Mouse (Mus musculus) embryonic stem cell, embryonic (primary cell): Measurements from ENCODE around the gene Adamts20.

ENCODE experiments used
- CTCF ChIA-PET, 4 experiments: fragments of 300-600 bp in 2 of 4; fragments of 350-600 bp in 2 of 4; sonication (Branson Sonifier 250); formaldehyde crosslinking; loops; one replicate each; lab custom pipeline; 2022; ENCODE audit warnings: inconsistent platforms in 2 of 4; lab: Charles Lee
- POLR2A ChIA-PET, 4 experiments: fragments of 300-600 bp in 2 of 4; fragments of 350-600 bp in 2 of 4; sonication (Branson Sonifier 250); formaldehyde crosslinking; loops; one replicate each; lab custom pipeline; 2022; ENCODE audit warnings: antibody characterized with exemption in 4 of 4, inconsistent platforms in 1 of 4; lab: Charles Lee

The Adamts20 gene

GRCm38 (mm10) chr15:94457636-94458390, 7.4 kb downstream of the Adamts20 start:
- ChIA-PET POLR2A (no interaction called here), CTCF (no interaction called here)

DNA sequence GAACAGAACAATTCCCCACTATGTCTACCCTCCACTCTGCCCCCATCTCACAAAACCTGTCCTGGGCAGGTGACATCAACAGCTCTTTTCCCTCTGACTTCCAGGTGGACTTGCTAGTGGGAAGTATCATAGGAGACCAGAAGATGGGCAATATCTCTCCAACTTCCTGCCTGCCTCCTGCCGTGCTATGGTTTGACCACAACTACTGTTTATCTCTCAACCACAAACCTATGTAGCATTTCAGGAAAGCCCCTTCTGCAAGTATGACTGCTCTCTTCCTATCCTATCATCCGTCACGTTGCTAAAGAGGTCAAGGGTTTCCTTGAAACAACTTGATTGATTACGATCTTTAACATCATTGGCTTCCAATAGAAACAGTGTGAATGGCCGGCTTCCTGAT, 12.4 kb downstream of the Adamts20 start:
- CTCF ChIA-PET, result interaction anchor here in 2 of 4 experiments (0.6 kb wide), 2 partner anchors 120 to 344 kb away, joined by 3 read pairs; no protein-coding TSS in a partner anchor

GRCm38 (mm10) chr15:94451600-94451999, 13.6 kb downstream of the Adamts20 start:
- ChIA-PET POLR2A (no interaction called here), CTCF (interaction anchor here in 1 of 4 experiments (0.7 kb wide), 1 partner anchor 279 kb away, joined by 4 read pairs; no protein-coding TSS in a partner anchor)

More for the DNA sequence above, 12.4 kb downstream of the Adamts20 start:
- POLR2A ChIA-PET, result no interaction called here

- ChIA-PET CTCF (no interaction called here), POLR2A (interaction anchor here in 1 of 4 experiments (0.7 kb wide), 1 partner anchor 22 kb away, joined by 5 read pairs; no protein-coding TSS in a partner anchor)
These were observed 20.6 kb downstream of the Adamts20 start for GRCm38 (mm10) chr15:94444437-94445136.

- ChIA-PET CTCF (no interaction called here), POLR2A (no interaction called here)
These were observed 21.2 kb downstream of the Adamts20 start for GRCm38 (mm10) chr15:94444043-94444436.

DNA sequence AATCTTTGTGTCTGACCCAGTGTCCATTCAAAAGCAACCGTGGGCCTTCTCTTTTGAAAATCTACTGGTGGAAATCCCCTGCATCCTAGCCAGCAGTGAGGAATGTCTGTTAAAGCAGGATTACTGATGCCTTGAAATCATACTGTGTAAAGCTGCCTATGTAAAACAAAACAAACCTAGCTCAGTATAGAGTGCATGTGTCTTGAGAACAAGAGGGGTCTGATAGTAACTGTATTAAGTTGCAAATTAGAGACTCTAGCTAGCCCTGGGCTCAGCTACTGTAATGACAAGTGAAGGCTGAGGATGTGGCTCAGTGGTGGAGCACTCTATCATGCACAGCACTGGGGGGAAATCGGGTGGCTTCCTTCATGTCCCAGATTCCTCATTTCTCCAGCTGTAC, 22.2 kb downstream of the Adamts20 start:
- POLR2A ChIA-PET, result no interaction called here
- CTCF ChIA-PET, result no interaction called here

DNA sequence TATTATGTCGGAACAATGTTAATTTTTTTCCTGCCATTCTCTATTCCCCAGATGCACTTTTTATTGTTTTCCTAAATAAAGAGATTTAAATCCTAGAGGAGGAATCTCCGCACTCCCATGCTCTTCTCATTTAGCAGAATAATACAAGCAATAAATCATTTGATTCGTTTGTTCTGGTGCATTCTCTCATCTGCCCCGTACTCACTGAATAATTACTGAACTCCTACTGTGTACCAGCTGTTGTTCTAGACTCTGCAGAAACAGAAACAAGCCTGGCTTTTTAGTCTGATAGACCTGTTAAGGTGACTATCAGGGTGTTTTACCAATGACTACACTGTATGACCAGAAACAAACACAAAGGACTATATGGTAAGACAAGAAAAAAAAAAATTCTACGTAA, 29.7 kb downstream of the Adamts20 start:
- POLR2A ChIA-PET, result no interaction called here
- CTCF ChIA-PET, result no interaction called here

- POLR2A ChIA-PET, result interaction anchor here in 1 of 4 experiments (1.0 kb wide), 1 partner anchor 11 kb away, joined by 3 read pairs; no protein-coding TSS in a partner anchor
- CTCF ChIA-PET, result interaction anchor here in 1 of 4 experiments (1.1 kb wide), 1 partner anchor 360 kb away, joined by 3 read pairs; no protein-coding TSS in a partner anchor
These were observed 34.4 kb downstream of the Adamts20 start for GRCm38 (mm10) chr15:94430681-94431405.

- ChIA-PET CTCF (no interaction called here), POLR2A (interaction anchor here in 1 of 4 experiments (0.7 kb wide), 1 partner anchor 162 kb away, joined by 3 read pairs; no protein-coding TSS in a partner anchor)
These were observed 36.5 kb downstream of the Adamts20 start for GRCm38 (mm10) chr15:94428726-94429125.

- ChIA-PET CTCF (no interaction called here), POLR2A (no interaction called here)
These were observed 37.6 kb downstream of the Adamts20 start for GRCm38 (mm10) chr15:94427482-94428214.

GRCm38 (mm10) chr15:94420526-94420925, 44.7 kb downstream of the Adamts20 start:
- CTCF ChIA-PET, result no interaction called here

DNA sequence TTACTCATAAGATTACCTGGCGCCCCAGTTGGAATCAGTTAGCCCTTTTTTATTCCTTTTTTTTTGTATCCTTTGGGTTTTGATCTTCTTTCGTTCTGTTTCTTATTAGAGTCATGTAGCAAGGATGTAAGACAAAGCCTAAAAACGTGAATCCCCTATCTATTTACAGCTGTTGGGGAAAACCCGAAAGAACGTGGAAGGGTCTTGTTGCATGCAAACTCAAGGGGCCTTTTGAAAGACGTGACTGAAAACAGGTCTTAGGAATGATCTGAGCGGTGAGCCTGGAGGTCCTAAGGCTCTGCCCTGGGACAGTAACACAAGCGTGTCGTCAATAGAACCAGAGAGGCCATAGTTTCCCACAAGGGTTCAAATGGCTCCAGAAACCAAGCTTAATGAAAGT, 46.1 kb downstream of the Adamts20 start:
- ChIA-PET POLR2A (no interaction called here), CTCF (no interaction called here)

More at GRCm38 (mm10) chr15:94420526-94420925, 44.7 kb downstream of the Adamts20 start:
- POLR2A ChIA-PET, result no interaction called here

GRCm38 (mm10) chr15:94418427-94418826, 46.8 kb downstream of the Adamts20 start:
- CTCF ChIA-PET, result no interaction called here
- POLR2A ChIA-PET, result interaction anchor here in 1 of 4 experiments (0.5 kb wide), 1 partner anchor 1084 kb away, joined by 3 read pairs; no protein-coding TSS in a partner anchor

- ChIA-PET CTCF (no interaction called here), POLR2A (no interaction called here)
These were observed 47.7 kb downstream of the Adamts20 start for GRCm38 (mm10) chr15:94417216-94418155.

GRCm38 (mm10) chr15:94409832-94410231, 55.4 kb downstream of the Adamts20 start:
- CTCF ChIA-PET, result no interaction called here
- POLR2A ChIA-PET, result no interaction called here

GRCm38 (mm10) chr15:94406364-94406763, 58.9 kb downstream of the Adamts20 start:
- ChIA-PET CTCF (no interaction called here), POLR2A (no interaction called here)

GRCm38 (mm10) chr15:94404071-94404545, 61.1 kb downstream of the Adamts20 start:
- ChIA-PET POLR2A (interaction anchor here in 1 of 4 experiments (0.9 kb wide), 1 partner anchor 16 kb away, joined by 3 read pairs; no protein-coding TSS in a partner anchor), CTCF (interaction anchor here in 2 of 4 experiments (0.7 to 1.2 kb wide), 3 partner anchors 24 to 828 kb away, joined by 3 read pairs; no protein-coding TSS in a partner anchor)
